Mouse (Mus musculus): Measurements from ENCODE around the gene Rasd1. TPM values are rescaled to one million over a fixed set of nuclear protein-coding genes. Genes with fewer than 3 reads are reported as not detected.

Rasd1 gene
- polyA plus RNA-seq, 1 experiment = 0.53 TPM

DNA sequence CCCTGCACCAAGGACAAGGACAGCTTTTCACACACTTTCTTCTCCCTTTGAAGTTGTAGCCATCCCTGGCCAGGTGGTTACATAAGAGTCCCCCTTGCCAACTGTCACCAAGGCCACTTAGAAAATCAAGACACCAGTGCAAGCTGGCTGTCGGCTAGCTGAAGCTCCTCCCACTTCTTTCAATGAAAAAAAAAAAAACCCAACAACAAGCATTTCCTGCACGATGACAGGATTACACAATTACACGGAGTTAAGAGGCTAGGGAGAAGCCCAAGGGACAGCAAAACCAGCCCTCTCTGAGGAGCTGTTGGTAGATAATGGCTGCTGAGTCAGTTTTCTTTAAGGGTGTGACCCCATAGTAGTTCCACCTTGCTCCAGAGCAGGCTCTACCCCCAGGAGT, 23.4 kb downstream of the Rasd1 start:
- TF ChIP-seq POLR2A (IDR thresholded peaks at IDR 0.05; ENCODE audit: low read depth, low read length) (peak; percentile 25; the same call in 1 of the 2 replicates), CTCF (IDR thresholded peaks at IDR 0.05; ENCODE audit: extremely low read depth, insufficient read length, insufficient replicate concordance, low read depth, low read length) (no peak)
- Histone ChIP-seq H3K27ac (ENCODE audit: insufficient read depth, low read depth, low read length) (peak overlapping the region; percentile 90), H3K27me3 (ENCODE audit: control insufficient read depth, insufficient read depth, low read length) (no peaks in the 10 kb centered on the region), H3K36me3 (ENCODE audit: control insufficient read depth, insufficient read depth, low read length) (no peaks in the 10 kb centered on the region), H3K4me3 (ENCODE audit: low read depth, low read length) (no peak overlapping the region), H3K4me1 (ENCODE audit: control insufficient read depth, insufficient read depth, insufficient read length, low read length) (peaks cover 33% of the 10 kb centered on the region)
- WGBS = 1% methylated on average over 3 of the region's 3 CpGs

DNA sequence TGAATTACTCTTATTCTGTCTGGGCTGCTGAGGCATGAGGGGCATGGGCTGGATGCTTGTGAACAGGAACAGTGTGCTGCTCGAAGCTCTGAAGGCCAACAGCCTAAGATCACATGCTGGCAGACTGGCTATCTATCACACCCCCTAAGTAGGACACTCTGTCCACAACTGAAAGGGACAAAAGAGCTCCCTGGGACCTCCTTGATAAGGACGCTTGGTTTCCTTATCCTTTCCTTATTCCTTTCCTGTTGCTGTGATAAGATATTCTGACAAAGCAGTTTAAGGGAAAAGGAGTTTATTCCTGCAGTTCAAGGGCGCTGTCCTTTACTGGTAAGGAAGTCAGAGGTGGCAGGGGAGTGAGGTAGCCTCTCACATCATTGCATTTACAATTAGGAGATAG, 24.1 kb downstream of the Rasd1 start:
- peaks cover 33% of the 10 kb centered on the region for H3K4me1 ChIP-seq (ENCODE audit: control insufficient read depth, insufficient read depth, insufficient read length, low read length)
- no peak for TF ChIP-seq POLR2A (IDR thresholded peaks at IDR 0.05; ENCODE audit: low read depth, low read length)
- TF ChIP-seq CTCF (IDR thresholded peaks at IDR 0.05; ENCODE audit: extremely low read depth, insufficient read length, insufficient replicate concordance, low read depth, low read length) = no peak
- no peak overlapping the region for H3K4me3 ChIP-seq (ENCODE audit: low read depth, low read length)
- H3K27ac ChIP-seq (ENCODE audit: insufficient read depth, low read depth, low read length) = peak overlapping the region; percentile 90
- no peaks in the 10 kb centered on the region for H3K36me3 ChIP-seq (ENCODE audit: control insufficient read depth, insufficient read depth, low read length)
- no peaks in the 10 kb centered on the region for H3K27me3 ChIP-seq (ENCODE audit: control insufficient read depth, insufficient read depth, low read length)
- 56% methylated on average over 3 of the region's 3 CpGs for WGBS

DNA sequence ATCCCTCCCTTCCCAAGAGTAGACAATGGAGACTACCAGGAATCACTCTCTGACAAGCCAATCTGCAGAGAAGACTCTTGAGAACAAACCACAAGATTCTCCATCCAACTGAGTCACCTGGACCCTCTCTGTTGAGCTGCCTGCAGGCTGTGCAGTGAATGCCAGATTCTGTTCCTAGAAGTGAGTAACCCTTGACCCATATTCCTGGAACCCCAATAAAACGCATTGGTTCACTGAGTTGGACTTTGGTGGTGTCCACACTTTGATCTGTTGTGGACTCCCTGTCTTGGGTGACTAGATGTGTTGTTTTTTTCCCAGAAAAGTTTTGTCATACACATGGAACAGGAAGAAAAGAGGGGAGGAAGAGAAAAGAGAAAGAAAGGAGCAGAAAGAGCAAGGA, 24.9 kb downstream of the Rasd1 start:
- TF ChIP-seq POLR2A (IDR thresholded peaks at IDR 0.05; ENCODE audit: low read depth, low read length) = no peak
- no peak for TF ChIP-seq CTCF (IDR thresholded peaks at IDR 0.05; ENCODE audit: extremely low read depth, insufficient read length, insufficient replicate concordance, low read depth, low read length)
- WGBS = 24% methylated on average over 1 of the region's 1 CpGs
- no peak overlapping the region for H3K4me3 ChIP-seq (ENCODE audit: low read depth, low read length)
- no peaks in the 10 kb centered on the region for H3K27me3 ChIP-seq (ENCODE audit: control insufficient read depth, insufficient read depth, low read length)
- H3K27ac ChIP-seq (ENCODE audit: insufficient read depth, low read depth, low read length) = peak overlapping the region; percentile 90
- peaks cover 33% of the 10 kb centered on the region for H3K4me1 ChIP-seq (ENCODE audit: control insufficient read depth, insufficient read depth, insufficient read length, low read length)
- H3K36me3 ChIP-seq (ENCODE audit: control insufficient read depth, insufficient read depth, low read length) = no peaks in the 10 kb centered on the region

DNA sequence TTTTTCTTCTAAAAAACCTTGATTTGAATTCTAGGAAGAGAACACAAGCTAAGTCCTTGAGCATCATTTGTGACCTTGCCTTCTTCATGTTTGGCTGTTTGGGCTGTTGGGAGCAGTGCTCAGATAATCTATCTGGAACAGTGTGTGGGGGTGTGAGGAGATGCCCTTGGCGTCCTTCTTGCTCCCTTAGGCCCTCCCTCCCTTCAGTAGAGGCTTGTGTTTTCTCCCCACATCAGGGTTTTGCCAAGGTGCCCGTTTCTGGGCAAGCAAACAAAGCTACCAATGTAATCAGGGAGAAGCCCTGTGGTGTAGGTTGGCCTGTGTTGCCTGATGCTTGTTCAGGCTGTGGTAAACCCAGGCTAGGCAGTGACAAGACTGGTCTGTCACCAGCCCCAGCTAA, 27.1 kb downstream of the Rasd1 start:
- Histone ChIP-seq H3K36me3 (ENCODE audit: control insufficient read depth, insufficient read depth, low read length) (no peaks in the 10 kb centered on the region), H3K27me3 (ENCODE audit: control insufficient read depth, insufficient read depth, low read length) (no peaks in the 10 kb centered on the region), H3K4me1 (ENCODE audit: control insufficient read depth, insufficient read depth, insufficient read length, low read length) (peaks cover 39% of the 10 kb centered on the region), H3K4me3 (ENCODE audit: low read depth, low read length) (no peak overlapping the region), H3K27ac (ENCODE audit: insufficient read depth, low read depth, low read length) (no peak overlapping the region)
- TF ChIP-seq CTCF (IDR thresholded peaks at IDR 0.05; ENCODE audit: extremely low read depth, insufficient read length, insufficient replicate concordance, low read depth, low read length) (no peak), POLR2A (IDR thresholded peaks at IDR 0.05; ENCODE audit: low read depth, low read length) (no peak)
- WGBS = 48% methylated on average over 2 of the region's 2 CpGs

DNA sequence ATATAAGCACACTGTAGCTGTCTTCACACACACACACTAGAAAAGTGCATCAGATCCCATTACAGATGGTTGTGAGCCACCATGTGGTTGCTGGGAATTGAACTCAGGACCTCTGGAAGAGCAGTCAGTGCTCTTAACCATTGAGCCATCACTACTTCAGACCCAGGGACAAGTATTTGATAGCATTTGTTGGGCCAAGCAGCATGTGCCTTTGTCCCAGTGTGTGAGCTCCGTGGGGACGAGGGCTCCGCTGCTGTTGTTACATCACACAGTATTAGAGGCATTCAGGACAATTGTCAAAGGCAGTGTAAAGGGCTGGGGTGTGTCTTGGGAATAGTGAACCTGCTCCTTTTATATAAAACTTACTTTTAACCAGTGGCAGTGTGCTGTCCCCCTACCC, 27.7 kb downstream of the Rasd1 start:
- Histone ChIP-seq H3K27me3 (ENCODE audit: control insufficient read depth, insufficient read depth, low read length) (no peaks in the 10 kb centered on the region), H3K4me3 (ENCODE audit: low read depth, low read length) (no peak overlapping the region), H3K36me3 (ENCODE audit: control insufficient read depth, insufficient read depth, low read length) (no peaks in the 10 kb centered on the region), H3K27ac (ENCODE audit: insufficient read depth, low read depth, low read length) (no peak overlapping the region), H3K4me1 (ENCODE audit: control insufficient read depth, insufficient read depth, insufficient read length, low read length) (peaks cover 39% of the 10 kb centered on the region)
- no peak for TF ChIP-seq POLR2A (IDR thresholded peaks at IDR 0.05; ENCODE audit: low read depth, low read length)
- no peak for TF ChIP-seq CTCF (IDR thresholded peaks at IDR 0.05; ENCODE audit: extremely low read depth, insufficient read length, insufficient replicate concordance, low read depth, low read length)
- WGBS = 97% methylated on average over 3 of the region's 3 CpGs

DNA sequence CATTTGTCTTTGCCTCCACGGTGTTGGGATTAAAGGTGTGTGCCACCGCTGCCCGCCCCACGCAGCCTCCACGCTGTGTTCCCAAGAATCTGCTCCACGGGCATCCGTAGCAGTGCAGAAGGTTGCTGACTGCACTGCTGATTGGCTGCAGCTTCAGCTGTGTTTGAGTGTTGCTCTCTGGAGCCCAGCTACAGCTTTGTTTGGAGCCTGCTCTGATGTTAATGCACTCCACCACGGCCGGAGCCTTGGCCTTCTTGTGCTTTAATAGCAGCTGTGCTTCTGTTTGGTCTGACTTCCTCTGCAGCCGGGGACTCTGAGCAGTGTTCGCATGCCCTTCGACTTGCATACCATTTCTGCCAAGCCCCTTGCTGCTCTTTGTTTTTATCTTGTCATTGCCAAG, 30.8 kb downstream of the Rasd1 start:
- no peaks in the 10 kb centered on the region for H3K27me3 ChIP-seq (ENCODE audit: control insufficient read depth, insufficient read depth, low read length)
- TF ChIP-seq POLR2A (IDR thresholded peaks at IDR 0.05; ENCODE audit: low read depth, low read length) (no peak), CTCF (IDR thresholded peaks at IDR 0.05; ENCODE audit: extremely low read depth, insufficient read length, insufficient replicate concordance, low read depth, low read length) (no peak)
- no peak overlapping the region for H3K4me3 ChIP-seq (ENCODE audit: low read depth, low read length)
- H3K27ac ChIP-seq (ENCODE audit: insufficient read depth, low read depth, low read length) = no peak overlapping the region
- no peaks in the 10 kb centered on the region for H3K36me3 ChIP-seq (ENCODE audit: control insufficient read depth, insufficient read depth, low read length)
- 74% methylated on average over 12 of the region's 12 CpGs for WGBS
- H3K4me1 ChIP-seq (ENCODE audit: control insufficient read depth, insufficient read depth, insufficient read length, low read length) = peaks cover 31% of the 10 kb centered on the region; the same call in 1 of the 2 replicates

DNA sequence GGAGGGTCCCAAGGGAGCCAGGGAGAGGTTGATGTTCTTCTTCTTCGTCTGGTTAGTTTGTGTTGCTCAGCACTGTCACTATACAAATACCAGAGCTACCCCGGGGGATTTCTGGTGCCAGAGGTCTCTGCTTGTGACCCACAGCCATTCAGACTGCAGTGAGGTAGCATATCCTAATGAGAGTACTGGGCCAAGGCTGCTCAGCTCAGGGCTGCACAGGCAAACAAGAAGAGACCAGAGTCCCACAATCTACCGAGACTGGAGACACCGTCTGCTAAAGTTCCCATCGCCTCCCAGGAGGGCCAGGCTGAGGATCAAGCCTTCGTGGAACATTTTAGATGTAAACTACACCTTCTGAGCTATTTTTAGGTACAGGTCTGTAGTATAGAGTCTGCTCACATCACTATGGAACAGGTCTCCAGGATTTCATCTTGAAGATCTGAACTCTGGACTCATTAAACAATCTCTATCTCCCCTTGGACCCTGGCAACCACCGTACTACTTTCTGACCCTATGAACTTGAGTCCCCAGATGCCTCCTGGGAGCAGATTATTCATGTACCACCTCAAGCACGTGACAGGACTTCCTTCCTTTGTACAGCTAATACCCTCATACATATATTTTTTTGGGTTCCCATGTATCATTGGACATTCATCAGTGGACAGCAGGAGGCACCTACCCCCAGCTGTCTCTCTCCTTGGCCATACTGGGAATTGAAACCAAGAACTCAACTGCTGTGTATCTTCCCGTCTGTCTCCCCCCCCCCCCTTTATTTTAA, 32.0 kb downstream of the Rasd1 start:
- H3K36me3 ChIP-seq (ENCODE audit: control insufficient read depth, insufficient read depth, low read length) = no peaks in the 10 kb centered on the region
- H3K27ac ChIP-seq (ENCODE audit: insufficient read depth, low read depth, low read length) = peak overlapping the region; percentile 77
- 19% methylated on average over 9 of the region's 9 CpGs for WGBS
- H3K4me3 ChIP-seq (ENCODE audit: low read depth, low read length) = no peak overlapping the region
- peaks cover 31% of the 10 kb centered on the region; the same call in 1 of the 2 replicates for H3K4me1 ChIP-seq (ENCODE audit: control insufficient read depth, insufficient read depth, insufficient read length, low read length)
- H3K27me3 ChIP-seq (ENCODE audit: control insufficient read depth, insufficient read depth, low read length) = no peaks in the 10 kb centered on the region
- TF ChIP-seq CTCF (IDR thresholded peaks at IDR 0.05; ENCODE audit: extremely low read depth, insufficient read length, insufficient replicate concordance, low read depth, low read length) (no peak), POLR2A (IDR thresholded peaks at IDR 0.05; ENCODE audit: low read depth, low read length) (no peak)

All from small intestine, adult 2 months (tissue).